Mouse (Mus musculus): ENCODE data around the gene Lcn4.

The Lcn4 gene

DNA sequence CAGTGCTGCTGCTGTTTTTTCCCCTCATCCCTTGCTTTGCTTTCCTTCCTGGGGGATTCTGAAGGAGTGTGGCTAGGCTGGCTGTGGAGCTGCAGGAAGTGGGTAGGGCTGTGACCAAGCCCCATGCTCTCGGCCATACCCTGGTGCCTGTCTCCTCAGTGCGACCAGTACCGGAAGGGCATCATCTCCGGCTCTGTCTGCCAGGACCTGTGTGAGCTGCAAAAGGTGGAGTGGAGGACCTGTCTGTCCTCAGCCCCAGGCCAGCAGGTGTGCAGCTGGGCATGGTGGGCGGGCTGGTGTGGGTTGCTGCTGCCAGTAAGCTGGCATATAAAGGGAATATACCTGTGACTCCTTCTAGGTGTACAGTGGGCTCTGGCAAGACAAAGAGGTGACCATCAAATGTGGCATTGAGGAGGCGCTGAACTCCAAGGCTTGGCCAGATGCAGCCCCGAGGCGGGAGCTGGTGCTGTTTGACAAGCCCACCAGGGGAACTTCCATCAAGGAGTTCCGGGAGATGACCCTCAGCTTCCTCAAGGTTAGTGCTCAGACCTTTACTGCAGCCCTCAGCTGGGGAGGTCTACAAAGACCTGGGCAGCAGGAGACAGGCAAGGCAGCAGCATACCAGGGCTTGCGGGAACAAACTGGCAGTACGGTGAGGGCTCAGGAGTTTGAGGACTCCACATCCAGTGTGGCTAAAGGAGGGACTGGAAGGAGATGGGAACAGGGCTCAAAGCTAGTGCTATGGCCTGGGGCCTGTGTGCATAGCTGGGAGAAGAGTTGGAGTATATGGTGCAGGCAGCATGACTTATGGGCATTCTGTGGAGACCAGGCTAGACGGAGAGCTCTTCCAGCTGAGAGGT lies 36.2 kb downstream of the Lcn4 start:
- peak; percentile 60 for DNase-seq

DNA sequence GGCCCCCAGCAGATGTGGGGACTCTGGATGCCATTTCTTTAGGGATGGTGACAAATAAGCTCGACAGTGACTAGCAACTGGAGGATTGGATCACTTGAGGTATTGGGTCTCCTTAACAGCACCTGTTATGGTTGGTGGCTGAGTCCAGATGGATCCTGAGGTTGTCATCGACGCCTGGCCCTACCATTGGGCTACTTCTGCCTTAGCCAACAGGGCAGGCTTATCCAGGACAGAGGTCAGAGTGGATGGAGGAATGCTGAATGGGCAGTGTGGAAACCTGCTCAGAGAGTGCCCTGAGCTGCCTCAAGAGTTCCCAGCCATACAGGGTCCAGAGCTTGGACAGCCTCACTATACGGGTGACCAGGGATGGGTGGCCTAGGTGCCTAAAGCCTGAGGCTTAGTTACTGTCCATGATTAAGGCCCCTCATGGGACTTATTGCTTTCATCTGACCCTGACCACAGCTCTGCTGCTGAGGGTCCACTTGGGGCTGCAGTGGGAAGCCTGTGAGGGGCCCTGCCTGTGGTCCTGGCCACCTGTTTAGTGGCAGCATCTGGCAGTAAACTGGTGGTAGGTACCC lies 37.0 kb downstream of the Lcn4 start:
- no peak for DNase-seq

DNA sequence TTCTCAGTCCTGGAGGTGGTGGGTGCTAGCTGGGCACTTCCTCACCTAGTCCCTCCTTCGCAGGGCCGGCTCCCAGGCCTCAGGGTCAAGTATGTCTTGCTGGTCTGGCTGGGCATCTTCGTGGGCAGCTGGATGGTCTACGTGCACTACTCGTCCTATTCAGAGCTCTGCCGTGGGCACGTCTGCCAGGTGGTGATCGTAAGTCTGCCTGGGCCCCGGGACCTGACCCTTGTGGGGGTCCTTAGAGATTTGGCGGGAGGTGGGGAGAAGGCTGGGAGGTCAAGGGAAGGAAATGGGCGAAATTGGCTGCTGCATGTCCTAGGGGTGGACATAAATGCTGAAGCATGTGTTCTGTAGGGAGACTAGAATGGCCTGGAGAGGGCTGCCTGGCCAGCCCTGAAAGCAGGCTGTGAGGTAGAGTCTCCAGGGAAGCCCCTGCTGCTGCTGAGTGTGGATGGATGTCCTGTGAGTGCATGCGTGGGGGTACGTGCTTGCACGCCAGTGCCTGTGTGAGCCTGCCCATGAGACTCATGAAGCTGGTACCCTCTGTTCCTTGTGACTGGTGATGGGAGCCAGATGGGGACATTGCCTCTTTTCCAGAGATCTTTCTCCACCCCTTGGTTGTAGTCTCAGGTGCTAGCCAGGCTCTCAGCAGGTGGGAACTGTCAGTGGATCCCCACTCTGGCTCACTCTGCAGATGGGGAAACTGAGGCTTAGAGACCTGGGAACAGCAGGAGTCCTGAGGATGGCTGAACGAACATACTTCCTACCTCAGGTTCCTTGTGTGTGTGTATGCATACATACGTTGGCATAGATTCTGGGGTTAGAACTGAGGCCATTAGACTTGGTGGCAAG lies 38.3 kb downstream of the Lcn4 start:
- DNase-seq: no peak

DNA sequence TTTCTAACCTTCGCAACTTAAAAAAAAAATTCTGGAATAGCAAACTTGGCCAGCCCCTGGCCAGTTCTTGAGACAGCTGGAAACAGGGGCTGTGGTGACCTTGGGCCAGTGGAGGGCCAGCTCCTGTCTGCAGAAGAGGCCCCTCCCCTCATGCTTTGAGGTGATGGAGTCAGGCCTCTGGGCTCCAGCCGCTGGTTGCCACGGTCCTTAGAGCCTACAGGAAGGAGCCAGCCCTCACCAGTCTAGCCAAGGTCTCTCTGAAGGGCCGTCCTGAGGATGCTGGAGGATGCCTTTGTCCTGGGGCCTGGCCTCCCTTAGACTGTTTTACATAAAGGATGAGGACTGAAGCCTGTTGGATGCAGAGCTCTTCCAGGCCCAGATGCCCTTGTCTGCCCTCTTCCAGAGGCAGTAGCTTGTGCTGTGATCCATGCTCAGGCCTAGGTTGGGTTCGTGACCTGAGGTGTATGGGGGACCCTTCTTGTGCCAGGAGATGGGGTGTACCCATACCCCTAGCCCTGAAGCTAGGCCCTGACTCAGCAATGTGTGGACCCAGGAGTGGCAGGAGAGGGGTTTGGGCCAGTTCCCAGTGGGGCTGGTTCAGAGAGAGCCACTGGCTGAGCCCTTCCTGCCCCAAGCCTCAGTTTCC lies 42.2 kb downstream of the Lcn4 start:
- no peak for DNase-seq

DNA sequence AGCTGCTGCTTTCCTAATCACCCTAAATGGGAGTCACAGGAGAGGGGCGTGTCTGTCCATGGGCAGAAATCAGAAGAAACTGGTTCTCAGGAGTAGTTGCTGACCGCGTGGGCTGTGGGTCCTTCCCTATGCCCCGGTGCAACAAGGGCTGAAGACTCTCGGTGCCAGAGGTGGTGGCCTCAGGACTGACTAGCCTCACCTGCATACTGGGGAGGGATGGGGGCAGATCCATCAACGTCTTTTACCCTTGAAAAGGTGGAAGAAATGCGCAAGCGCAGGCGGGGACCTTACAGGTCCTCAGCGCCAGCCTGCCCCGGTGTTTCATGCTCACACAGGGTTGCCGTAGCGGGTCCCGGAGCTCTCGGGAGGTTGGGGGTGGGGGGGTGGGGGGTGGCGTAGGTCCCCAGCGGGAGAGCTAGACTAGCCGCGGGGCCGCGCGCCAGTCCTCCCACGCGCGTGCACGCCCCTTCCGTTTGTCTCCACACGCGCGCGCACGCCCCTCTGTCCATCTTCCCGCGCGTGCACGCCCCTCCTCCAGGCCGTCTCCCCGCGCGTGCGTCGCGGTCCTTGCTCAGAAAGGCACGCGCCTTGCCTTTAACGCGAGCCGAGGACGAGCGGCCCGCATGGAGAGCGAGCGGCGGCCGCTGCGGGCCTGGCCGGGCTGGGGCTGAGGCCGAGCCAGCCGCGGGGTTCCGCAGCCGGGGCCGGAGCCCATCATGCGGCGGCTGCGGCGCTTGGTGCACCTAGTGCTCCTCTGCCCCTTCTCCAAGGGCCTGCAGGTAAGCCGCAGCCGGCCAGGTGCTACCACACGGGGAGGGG lies 43.0 kb downstream of the Lcn4 start, which contains the start of gene Fam69b:
Gene Fam69b (plus strand): TSS at position 537 of the 819 bp plus-strand sequence.
- DNase-seq: peak; percentile 92

DNA sequence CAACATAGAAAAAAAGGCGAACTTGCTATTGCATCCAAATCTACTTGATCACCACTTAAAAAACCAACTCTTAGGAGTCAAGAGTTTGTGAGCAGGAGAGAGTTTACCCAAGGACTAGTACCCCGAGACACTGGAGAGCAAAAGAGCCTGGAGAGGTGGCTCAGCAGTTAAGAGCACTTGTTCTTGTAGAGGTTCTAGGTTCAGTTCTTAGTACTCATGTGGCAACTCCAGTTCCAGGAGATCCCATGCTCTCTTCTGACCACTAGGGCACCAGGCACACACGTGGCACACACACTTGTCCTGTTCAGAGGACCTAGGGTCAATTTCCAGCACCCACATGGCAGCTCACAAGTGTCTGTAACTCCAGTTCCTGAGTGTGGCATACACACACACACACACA lies 45.0 kb downstream of the Lcn4 start:
- DNase-seq: no peak

DNA sequence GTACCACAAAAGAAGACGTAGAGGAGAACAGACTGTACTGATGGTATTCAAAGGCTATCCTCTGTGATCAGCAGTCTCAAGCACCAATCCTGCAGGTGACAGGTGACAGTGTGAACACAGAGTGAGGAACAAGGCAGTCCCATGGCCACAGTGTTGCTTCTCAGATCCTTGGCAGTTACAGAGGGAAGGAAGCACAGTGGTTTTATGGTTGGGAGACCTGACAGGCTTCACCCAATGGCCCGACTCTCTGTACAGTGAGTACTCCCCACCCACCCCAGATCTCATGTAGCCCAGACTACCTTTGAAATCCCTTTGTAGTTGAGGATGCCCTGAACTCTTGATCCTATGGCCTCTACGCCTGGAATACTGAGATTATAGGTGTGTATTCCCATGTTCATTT lies 45.7 kb downstream of the Lcn4 start:
- DNase-seq: no peak

DNA sequence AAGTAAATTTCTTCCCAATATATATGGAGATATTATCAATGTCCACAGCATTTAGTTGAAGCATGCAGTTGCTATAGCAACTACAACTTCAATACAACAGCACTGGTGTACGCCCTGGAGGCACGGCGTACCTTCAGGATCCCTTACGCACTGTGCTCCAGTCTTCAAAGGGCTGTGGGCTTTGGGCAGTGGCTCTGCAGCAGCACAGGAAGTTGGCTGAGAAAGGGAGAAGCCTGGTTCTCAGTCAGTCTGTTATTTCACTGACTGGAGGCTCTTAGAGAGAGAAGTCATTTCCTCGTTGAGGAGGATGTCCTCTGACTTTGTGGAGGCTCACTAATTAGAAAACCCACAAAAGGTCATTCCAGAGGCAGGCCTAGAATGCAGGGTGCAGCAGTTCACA lies 48.1 kb downstream of the Lcn4 start:
- no peak for DNase-seq

DNA sequence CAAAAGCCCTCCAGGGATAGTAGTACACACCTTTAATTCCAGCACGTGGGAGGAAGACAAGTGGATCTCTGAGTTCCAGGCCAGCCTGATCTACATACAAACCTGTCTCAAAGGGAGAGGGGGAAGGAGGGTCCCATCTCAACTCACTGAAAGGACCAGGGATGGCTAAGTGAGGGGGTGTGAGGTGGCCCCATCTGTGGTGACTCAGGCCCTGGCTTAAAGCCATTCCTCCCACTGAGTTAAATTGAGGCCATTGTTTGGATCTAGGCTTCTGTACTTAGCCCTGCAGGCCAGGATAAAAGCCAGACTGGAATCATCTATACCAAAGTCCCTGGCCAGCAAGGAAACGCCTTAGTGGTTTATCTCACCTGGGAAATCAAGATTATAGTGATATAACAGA lies 49.8 kb downstream of the Lcn4 start:
- DNase-seq: no peak

DNA sequence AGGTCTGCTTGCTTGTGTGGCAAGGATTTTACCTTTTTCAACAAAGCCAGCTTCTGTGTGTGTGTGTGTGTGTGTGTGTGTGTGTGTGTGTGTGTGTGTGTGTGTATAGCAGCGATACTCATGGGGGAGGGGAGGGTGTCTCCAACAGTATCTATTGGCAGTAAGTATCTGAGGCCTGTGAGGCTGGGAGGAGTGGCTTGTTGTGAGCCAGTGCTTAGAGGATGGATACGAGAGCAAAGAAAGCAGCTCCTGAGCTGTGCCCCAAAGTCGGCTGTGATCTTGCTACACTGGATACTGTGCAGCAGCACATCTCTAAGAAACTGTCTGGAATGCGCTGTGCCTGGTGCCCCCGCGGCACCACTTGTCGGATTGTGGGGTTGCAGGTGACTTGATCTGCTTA lies 53.2 kb downstream of the Lcn4 start:
- no peak for DNase-seq

All from kidney, postnatal 10 days (tissue).